ENCODE assay signal across 8 mouse cellular contexts in the genomic region with DNA sequence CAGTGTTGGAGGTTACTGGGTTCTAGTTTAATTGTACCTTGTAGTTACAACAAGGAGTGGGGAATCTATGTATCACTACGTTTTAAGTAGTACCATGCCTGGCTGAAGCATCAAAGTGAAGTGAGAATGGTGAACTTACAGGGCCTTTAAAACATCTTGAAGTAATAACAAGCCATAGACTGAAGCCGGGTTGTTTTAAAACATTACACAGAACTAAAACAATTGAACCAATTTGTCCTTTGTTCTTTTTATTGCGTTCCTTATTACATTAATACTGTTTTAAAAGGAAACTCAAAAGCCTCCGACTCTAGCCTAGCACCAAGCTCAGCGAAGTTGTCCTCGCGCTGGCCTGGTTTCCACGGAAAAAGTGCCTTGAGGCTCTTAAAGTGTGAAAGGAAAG. TPM values are rescaled to one million over a fixed set of nuclear protein-coding genes. Genes with fewer than 3 reads are reported as not detected.
DNase-seq lines count a peak whose midpoint lies in the region; ATAC-seq and TF ChIP-seq lines count a peak whose summit lies in the region.

No protein-coding gene starts in this region.

- peak overlapping the region; percentile 29; the same call in 1 of the 2 replicates for H3K27ac ChIP-seq in cerebellum, adult 2 months (ENCODE audit: insufficient read depth, low read length)
- peak overlapping the region; percentile 97 for H3K27ac ChIP-seq in neural tube, embryonic 11.5 days (ENCODE audit: low read depth, low read length)
- H3K27ac ChIP-seq in limb, embryonic 14.5 days (replicated peaks; ENCODE audit: low read depth, low read length), result peak overlapping the region; percentile 97
- H3K27ac ChIP-seq in stomach, embryonic 15.5 days, result peak overlapping the region; percentile 99

- peak overlapping the region; percentile 92 for H3K9ac ChIP-seq in neural tube, embryonic 11.5 days (ENCODE audit: low read length)
- peak overlapping the region; percentile 95 for H3K9ac ChIP-seq in limb, embryonic 14.5 days (ENCODE audit: low read depth, low read length, severe bottlenecking)
- H3K9ac ChIP-seq in stomach, embryonic 15.5 days, result peak overlapping the region; percentile 63

- peak overlapping the region; percentile 75 for H3K4me2 ChIP-seq in neural tube, embryonic 11.5 days (ENCODE audit: low read depth)
- H3K4me2 ChIP-seq in limb, embryonic 14.5 days (replicated peaks; ENCODE audit: low read depth, low read length, severe bottlenecking), result peak overlapping the region; percentile 66
- peak overlapping the region; percentile 71 for H3K4me2 ChIP-seq in stomach, embryonic 15.5 days

- H3K9me3 ChIP-seq in neural tube, embryonic 11.5 days (ENCODE audit: control insufficient read depth, low read length), result no peaks in the 10 kb centered on the region
- H3K9me3 ChIP-seq in limb, embryonic 14.5 days (ENCODE audit: control insufficient read depth, low read length), result 0 out of 2 replicates have a peak, but pooled peaks cover 3% of the 10 kb centered on the region
- no peaks in the 10 kb centered on the region for H3K9me3 ChIP-seq in stomach, embryonic 15.5 days

- WGBS in cerebellum, adult 2 months, result 31% methylated on average over 8 of the region's 8 CpGs
- WGBS in neural tube, embryonic 11.5 days, result 2% methylated on average over 8 of the region's 8 CpGs
- 5% methylated on average over 8 of the region's 8 CpGs for WGBS in limb, embryonic 14.5 days
- WGBS in stomach, embryonic 15.5 days, result 13% methylated on average over 8 of the region's 8 CpGs

- DNase-seq in cerebellum, adult 2 months, result no peak
- no peak for DNase-seq in cerebellum, postnatal 10 days
- DNase-seq in neural tube, embryonic 11.5 days (ENCODE audit: low spot score), result no peak
- DNase-seq in neural tube, embryonic 10.5 days (ENCODE audit: extremely low spot score, low spot score), result no peak
- DNase-seq in limb, embryonic 14.5 days (ENCODE audit: low spot score), result no peak
- DNase-seq in frontal cortex, postnatal 10 days (ENCODE audit: low spot score in 2 of 2), result no peak
- no peak for DNase-seq in cerebellum, adult 9-11 months

- TF ChIP-seq POLR2A in cerebellum, adult 2 months (IDR thresholded peaks at IDR 0.05; ENCODE audit: borderline replicate concordance, insufficient read depth, low read length), result no peak
- no peak for TF ChIP-seq POLR2A in limb, embryonic 14.5 days (IDR thresholded peaks at IDR 0.05; ENCODE audit: borderline replicate concordance, extremely low read depth, insufficient read depth, insufficient read length)

- ATAC-seq in neural tube, embryonic 11.5 days (ENCODE audit: insufficient read depth, low FRiP score, low TSS enrichment), result no peak
- ATAC-seq in limb, embryonic 14.5 days (ENCODE audit: low FRiP score, low read depth), result no peak
- ATAC-seq in stomach, embryonic 15.5 days (ENCODE audit: insufficient read depth, low FRiP score, low read depth), result no peak

- no peaks in the 10 kb centered on the region for H3K36me3 ChIP-seq in neural tube, embryonic 11.5 days (ENCODE audit: control insufficient read depth, insufficient read depth, low read length)
- H3K36me3 ChIP-seq in limb, embryonic 14.5 days (ENCODE audit: control insufficient read depth, insufficient read depth, low read length), result no peaks in the 10 kb centered on the region
- no peaks in the 10 kb centered on the region for H3K36me3 ChIP-seq in stomach, embryonic 15.5 days

- no peaks in the 10 kb centered on the region for H3K27me3 ChIP-seq in cerebellum, adult 2 months (ENCODE audit: control insufficient read depth, insufficient read depth, low read length)
- H3K27me3 ChIP-seq in neural tube, embryonic 11.5 days (ENCODE audit: control insufficient read depth, insufficient read depth, low read length), result no peaks in the 10 kb centered on the region
- no peaks in the 10 kb centered on the region for H3K27me3 ChIP-seq in limb, embryonic 14.5 days (ENCODE audit: control insufficient read depth, insufficient read depth, low read length)
- no peaks in the 10 kb centered on the region for H3K27me3 ChIP-seq in stomach, embryonic 15.5 days (replicated peaks)

- H3K4me3 ChIP-seq in cerebellum, adult 2 months (replicated peaks; ENCODE audit: insufficient read depth, low read depth, low read length), result peak overlapping the region; percentile 57
- H3K4me3 ChIP-seq in neural tube, embryonic 11.5 days (ENCODE audit: low read depth, low read length), result peak overlapping the region; percentile 88
- peak overlapping the region; percentile 85 for H3K4me3 ChIP-seq in limb, embryonic 14.5 days (replicated peaks; ENCODE audit: low read length)
- H3K4me3 ChIP-seq in stomach, embryonic 15.5 days (replicated peaks), result peak overlapping the region; percentile 92

- no peaks in the 10 kb centered on the region for H3K4me1 ChIP-seq in cerebellum, adult 2 months (ENCODE audit: control insufficient read depth, insufficient read depth, low read length)
- peaks cover 21% of the 10 kb centered on the region for H3K4me1 ChIP-seq in neural tube, embryonic 11.5 days (ENCODE audit: control insufficient read depth, insufficient read depth, low read length)
- peaks cover 23% of the 10 kb centered on the region for H3K4me1 ChIP-seq in limb, embryonic 14.5 days (ENCODE audit: control insufficient read depth, insufficient read depth, low read length)
- H3K4me1 ChIP-seq in stomach, embryonic 15.5 days, result 0 out of 2 replicates have a peak, but pooled peaks cover 8% of the 10 kb centered on the region

- no peak for TF ChIP-seq CTCF in cerebellum, adult 2 months (IDR thresholded peaks at IDR 0.05; ENCODE audit: borderline replicate concordance, insufficient read depth, low read depth, low read length)

RNA-seq across cellular contexts. Expression of gene Klf3, which starts 1.0 kb away (rescaled TPM):
- 16.4 and 18.6 TPM in 2 replicates for polyA plus RNA-seq in cerebellum, adult 2 months (2012; rRNA removed)
- polyA plus RNA-seq in neural tube, embryonic 11.5 days (2014; fragmentation: Nextera tagmentation; extraction: Ambion mirVana), result 34.1 and 36.1 TPM in 2 replicates
- polyA plus RNA-seq in limb, embryonic 14.5 days (2012; rRNA removed), result 38.2 and 70.8 TPM in 2 replicates
- polyA plus RNA-seq in limb, embryonic 14.5 days (2014; fragmentation: Nextera tagmentation; extraction: Ambion mirVana), result 76.0 and 76.7 TPM in 2 replicates
- polyA plus RNA-seq in stomach, embryonic 15.5 days (2015; fragmentation: Nextera tagmentation; extraction: Ambion mirVana), result 103 and 104 TPM in 2 replicates

Comparison
In these comparisons a context has a peak if more than half of its experiments do, and no peak if none do; other contexts are left out.
1. H3K27ac ChIP-seq: peak in every context shown above with its lines; median percentile 99 in stomach, embryonic 15.5 days; 97 in neural tube, embryonic 11.5 days; 97 in limb, embryonic 14.5 days; 29 in cerebellum, adult 2 months.